Mouse (Mus musculus) retina, adult 2 months (tissue): Measurements from ENCODE around the gene Arpc3.
"Not testable (repeated sequence)": the region's sequence is repeated elsewhere in the genome, so short reads cannot be mapped to it uniquely, and the experiment has no call there.

Source experiments
- DNase-seq: peaks from one replicate; pipeline ENCODE4 v3.0.0-alpha.2; 2012; ENCODE audit warnings: low read depth, low spot score

Gene Arpc3

DNA sequence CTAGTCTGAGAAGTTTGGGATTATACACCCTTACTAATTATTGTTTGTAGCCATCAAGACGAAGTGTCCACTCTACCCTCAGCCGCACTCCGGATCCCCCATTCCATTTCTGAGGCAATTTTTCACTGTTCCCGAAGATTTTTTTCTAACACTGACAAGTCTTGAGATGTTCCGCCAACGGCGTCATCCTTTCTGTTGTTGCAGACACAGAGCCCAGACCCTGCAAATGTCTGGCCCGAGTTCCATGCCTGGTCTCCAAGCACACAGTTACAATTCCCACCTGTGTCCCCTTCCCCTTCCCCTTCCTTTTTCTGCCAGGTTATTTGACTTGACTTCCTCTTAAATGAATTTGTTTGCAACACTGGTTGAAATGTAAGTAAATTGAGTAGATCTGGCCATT is 8.2 kb downstream of the Arpc3 start:
- DNase-seq: no peak

DNA sequence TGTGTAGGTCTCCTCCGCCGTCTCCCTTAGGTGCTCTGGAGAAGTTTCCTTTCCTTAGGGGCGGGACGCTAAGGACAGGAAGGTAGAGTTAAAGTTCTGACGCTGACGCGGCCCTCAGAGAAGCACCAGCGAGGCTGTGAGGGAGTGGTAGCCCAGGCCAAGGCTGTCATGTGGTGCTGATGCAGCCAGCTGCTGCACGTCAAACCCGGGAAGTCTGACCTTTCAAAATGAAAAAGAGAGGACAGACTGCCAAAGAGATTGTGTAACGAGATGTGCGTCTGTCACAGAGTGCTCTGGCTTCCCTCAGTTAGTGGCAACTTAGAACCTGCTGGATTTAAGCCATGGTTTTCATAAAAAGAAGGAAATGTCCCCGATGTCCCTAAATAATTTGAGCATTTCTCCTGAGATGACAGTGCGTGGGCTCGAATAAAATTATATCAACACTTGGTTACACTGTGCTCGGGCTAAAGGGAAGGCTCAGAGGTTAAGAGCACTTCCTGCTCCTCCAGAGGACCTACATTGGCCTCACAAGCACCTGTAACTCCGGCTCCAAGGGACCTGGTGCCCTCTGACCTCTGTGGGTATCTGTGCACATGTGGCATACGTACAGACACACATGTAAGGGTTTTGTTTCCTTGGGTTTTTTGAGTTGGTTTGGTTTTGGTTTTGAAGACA is 9.1 kb downstream of the Arpc3 start:
- DNase-seq: no peak

DNA sequence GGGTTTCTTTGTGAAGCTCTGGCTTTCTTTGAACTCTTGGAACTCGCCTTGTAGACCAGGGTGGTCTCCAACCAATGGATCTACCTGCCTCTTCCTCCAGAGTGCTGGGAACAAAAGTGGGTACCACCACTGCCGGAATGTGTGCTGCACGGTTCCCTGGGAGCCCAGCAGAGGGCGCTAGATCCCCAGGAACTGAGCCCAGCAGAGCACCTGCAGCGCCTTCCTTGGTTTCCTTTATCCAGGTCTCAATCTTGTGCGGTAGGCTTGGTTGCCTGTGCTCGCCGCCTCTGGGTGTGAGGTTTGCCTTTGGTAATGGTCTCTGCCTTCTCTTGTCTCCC is 9.6 kb downstream of the Arpc3 start:
- DNase-seq: no peak

DNA sequence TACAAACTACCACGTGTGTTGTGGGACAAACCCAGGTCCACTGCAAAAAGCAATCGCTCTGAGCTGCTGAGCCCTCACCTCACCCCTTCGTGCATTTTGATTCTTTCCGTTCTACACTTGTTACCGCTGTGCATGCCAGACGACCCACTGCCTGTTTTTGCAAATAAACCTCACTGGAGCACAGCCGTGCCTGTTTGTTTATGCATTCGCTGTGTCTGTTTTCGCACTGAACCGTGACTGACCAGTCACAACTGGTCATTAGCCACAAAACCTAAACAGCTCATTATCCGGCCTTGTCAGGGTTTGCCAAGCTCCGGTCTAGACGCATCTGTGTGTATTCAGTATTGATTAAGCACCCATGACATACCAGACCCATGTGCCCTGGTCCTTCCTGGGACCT is 10.5 kb downstream of the Arpc3 start:
- no peak for DNase-seq

DNA sequence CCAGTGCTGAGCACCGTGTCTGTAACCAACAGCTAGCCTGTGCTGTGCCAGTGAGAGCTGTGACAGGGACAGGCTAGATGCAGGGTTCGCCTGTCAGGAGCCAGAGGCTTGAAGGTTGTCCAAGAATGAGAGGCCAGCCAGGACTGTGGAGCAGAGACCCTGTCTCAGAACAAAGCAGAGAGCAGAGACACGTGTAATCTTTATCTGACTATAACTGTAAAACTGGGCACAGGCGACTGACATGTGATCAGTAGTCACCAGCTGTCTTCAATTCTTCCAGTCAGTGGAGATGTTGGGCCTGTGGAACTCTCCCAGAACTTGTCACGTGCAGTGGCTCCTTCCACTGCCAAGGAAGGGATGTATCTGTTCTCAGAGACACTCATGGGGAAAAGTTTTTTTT is 11.1 kb downstream of the Arpc3 start:
- no peak for DNase-seq

DNA sequence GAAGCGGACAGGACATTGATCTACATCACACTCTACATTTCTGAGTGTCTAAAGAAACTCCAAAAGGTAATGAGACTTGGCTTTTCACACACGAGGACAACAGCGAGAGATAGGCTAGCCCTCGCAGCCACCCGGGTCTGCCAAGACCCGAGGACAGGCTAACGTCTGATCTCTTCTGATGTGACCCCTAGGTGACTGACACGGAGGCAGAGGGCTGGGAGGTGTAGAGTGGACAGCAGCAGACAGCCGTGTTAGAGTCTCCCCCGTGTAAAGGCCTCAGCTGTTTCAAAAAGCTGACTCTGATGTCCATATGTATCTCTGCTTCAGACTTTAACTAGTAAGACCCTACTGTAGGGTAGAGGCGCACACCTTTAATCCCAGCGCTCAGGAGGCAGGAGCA is 11.7 kb downstream of the Arpc3 start:
- no peak for DNase-seq

DNA sequence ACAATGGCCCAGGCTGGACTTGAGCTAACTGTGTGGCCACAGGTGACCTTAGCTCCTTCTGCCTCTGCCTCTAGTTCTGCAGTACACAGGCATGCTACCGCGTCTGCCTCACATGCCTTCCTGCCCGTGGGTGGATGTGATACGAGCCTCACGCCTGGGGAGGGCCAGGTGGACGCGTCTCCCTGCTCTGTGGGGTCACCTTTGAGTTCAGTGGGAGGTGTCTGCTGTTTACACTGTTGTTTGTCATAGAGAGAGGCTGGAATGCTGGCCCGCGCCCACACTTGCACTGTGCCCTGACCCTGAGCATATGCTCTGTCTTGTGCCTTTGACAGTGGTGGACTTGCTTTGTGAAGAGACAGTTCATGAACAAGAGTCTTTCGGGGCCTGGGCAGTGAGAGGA is 13.9 kb downstream of the Arpc3 start:
- DNase-seq: no peak

DNA sequence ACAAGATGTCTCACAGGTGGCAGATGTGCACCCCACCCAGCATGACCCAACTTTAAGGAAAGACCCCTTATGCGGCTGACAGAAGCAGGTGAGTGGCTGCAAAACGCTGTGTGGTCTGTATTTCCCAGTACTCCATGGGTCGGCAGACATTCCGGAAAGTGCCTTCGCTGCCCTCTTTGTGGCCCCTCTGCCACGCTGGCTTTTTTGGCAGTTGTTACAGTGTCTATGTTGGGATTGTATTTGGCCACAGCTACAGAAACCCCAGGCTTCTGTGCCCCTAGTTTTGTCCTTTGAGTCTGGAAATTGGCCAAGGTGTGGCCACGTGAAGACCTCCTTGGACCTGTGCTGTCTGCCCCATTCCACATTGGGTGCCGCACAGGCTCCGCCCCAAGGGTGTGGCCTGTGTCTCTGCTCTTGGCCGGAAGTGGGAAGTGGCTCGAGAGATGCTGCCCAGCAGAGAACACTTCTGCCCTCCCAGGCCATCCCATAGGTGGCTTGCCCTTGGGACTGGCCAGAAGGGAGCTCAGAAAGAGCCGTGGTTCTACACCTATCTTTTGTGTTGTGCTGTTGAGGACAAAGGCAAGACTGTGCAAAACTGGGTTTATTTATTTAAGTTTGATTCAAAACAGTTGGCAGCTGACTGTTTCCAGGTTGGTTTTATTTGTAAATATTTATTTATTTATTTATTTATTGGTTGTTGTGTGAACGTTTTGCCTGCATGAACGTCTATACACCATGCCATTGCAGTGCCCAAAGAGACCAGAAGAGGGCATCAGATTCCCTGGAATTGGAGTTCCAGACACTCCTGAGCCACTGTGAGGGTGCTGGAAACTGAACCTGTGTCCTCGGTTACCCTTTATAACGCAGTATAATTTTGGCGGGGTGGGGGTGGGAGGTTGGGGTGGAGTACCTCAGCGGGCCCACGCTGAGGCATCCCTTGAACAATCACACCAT is 18.3 kb downstream of the Arpc3 start:
- no peak for DNase-seq

DNA sequence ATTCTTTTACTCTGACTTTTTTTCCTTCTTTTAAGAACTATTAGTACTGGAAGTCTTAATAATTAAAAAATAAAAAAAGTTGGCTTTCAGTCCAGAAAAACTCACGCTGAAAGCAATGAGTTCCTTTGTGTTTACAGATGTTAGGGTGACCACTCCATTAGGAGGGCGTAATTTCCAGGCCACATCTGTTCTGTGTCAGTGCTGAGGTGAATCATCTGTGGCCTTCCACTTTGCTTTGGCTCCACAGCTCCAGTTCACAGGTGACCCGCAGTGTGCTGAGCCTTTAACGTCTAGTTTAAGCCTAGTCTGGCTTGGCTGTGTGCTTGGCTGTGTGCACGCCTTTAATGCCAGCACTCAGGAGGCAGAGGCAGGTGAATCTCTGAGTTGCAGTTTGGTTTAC is 20.2 kb downstream of the Arpc3 start:
- DNase-seq: no peak

DNA sequence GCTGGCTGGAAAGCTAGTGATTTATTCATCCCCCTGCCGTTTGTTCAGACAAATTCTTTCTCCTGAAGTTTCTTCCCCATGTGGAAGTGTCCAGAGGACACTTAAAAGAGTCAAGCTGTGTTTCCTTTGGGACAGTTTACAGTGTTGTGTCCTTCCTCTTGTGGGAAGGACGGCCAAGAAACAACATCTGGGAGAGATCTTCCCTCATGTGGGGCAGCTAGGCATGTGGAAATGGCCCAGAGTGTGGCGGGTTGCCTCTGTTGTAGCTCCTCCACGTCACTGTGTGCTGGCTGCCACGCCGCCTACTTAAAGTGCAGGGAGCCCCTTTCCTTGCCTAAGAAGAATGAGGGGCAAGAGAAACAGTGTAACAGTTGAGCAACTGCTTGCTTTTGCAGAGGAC is 21.1 kb downstream of the Arpc3 start:
- DNase-seq: no peak

DNA sequence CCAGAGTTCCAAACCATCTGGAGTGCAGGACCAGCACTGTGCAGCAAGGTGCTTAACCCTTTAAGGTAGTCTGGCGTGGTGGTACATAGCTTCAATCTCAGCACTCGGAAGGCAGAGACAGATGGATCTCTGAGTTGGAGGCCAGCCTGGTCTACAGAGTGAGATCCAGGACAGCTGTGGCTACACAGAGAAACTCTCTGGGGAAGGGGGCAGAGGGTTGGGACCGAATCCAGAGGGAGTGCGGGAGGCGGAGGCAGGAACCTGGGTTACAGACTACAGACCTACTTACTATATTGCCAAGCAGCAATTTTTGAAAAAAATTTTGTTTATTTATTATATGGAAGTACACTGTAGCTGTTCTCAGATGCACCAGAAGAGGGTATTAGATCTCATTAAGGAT is 22.7 kb downstream of the Arpc3 start:
- DNase-seq: no peak

DNA sequence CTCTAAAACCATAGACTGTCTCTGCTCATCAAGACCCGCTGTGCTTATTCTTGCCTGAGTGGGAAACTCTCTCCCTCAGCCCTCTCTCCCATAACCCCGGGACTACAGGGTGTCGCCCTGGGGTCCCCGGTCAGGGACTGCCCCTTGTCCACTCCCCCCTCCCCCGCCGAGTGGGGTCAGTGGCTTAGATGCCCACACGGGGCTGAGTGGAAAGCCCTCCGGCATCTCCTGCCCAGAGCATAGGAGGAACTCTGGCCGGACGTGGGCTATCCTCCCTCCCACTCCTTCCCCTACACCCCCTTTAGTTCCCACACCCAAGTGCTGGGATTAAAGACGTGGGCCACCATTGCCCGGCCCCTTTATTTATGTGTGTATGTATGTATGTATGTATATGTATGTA is 23.8 kb downstream of the Arpc3 start:
- DNase-seq: no peak

DNA sequence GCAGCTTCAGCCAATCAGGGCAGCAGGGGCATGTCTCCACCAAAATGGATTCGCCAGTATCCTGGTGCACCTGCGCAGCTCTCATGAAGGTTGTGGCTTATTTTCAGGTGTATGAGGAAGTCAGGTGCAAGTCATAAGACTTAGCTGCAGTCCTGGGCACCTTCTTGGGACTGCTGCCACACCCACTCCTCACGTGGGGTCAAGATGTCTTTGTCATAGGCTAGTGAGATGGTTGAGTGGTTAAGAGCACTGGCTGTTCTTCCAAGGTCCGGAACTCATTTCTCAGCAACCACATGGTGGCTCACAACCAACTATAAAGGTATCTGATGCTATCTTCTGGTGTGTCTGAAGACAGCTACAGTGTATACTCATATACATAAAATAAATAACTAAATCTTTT is 29.0 kb downstream of the Arpc3 start:
- DNase-seq: not testable (repeated sequence)

DNA sequence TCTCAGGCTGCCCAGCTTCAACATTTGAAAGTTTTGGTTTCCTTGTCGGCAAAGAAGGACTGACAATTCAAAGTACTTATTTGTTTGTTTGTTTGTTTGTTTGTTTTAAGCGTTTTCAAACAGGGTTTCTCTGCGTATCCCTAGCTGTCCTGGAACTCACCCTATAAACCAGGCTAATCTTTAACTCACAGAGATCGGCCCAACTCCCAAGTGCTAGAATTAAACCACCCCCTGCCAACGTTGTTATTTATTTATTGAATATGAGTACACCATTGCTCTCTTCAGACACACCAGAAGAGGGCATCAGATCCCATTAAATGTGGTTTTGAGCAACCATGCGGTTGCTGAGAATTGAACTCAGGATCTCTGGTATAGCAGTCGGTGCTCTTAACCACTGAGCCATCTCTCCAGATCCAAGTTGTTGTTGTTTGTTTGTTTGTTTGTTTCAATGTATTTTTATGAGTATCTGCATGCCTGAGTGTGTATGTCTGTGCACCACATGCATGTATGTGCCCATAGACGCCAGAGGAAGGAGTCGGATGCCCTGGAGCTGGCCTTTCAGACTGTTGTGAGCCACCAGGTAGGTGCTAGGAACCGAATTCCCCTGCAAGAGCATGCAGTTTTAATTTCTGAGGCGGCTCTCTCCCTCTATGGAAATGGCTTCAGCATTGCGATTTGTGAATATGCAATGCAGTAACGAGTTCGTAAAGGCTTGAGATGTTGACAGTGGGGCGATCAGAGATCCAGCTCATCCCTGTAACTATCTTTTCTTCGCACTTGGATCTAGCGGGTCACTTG is 29.8 kb downstream of the Arpc3 start, which contains the start of gene Anapc7:
Gene Anapc7, plus strand, starts transcription at position 423 of the 798 bp plus-strand sequence.
- peak; percentile 9 for DNase-seq

DNA sequence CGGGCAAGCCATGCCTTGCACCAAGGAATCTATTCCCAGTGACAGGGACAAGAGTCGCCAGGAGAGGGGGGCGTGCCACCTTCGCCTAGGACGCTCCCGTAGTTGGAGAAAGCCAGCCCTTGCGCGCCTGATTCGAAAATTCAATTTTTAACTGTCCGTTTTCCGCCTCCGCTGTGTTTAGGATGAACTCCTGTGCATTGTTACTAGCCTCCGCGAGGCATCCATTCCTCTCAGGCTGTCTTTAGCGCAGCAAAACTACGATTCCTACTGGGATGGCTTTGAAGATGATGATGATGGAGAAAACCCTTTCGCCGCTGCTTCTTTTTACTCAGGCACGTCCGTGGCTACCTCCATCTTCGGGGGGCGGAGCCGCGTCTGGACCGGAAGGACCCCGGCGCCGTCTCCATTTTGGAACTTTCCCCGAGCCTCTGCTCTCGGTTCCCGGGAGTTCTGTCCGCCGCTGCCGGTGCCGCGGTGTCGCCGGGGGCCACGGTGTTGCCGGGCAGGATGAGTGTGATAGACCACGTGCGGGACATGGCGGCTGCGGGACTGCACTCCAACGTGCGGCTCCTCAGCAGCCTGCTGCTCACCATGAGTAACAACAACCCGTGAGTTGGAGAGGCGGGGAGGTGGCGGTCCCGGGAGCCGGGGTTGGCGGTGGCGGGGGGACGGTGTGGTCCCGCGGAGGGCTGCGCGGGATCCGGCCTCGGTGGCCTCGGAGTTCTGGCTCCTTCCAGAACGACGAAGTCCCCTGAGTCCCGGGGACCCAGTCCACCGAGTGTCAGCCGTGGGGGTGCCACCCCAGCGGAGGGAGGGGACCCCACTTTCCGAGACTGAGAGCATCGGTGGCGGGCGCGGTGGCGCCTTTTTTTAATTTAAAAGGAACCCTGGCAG is 30.6 kb downstream of the Arpc3 start:
- peak; percentile 76 for DNase-seq

DNA sequence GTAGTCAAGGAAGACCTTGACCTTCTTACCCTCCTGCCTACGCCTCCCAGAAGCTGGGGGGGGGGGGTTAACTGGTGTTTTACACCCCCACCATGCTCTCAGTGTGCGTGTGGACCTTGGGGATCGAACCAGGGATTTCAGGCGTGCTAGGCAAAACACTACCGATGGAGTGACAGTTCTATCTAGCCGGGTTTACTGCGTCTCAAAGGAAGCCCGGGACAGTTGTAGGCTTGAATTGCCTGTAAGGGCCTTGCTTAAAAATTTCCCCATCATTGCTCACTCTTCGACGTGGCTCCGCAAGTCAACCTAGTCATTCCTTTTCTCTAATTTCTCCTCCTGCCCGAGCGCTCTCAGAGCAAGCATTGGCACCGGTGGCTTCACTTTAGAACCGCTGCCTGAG is 31.4 kb downstream of the Arpc3 start:
- no peak for DNase-seq

DNA sequence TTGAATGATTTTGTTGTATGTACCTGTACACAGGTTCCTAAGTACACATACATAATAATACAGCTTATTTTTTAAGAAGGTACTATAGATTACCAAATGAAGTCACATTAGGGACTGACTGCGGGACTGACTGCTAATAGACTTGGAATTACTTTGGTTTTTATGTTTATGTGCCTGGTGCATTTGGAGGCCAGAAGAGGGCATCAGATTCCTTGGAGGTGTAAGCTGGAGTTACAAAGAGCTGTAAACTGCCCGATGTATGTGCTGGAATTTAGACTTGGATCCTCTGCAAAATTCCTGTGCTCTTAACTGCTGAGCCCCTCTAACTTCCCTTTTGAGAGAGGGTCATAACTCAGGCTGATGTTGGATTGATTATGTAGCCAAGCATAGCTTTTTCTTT is 33.9 kb downstream of the Arpc3 start:
- DNase-seq: no peak

DNA sequence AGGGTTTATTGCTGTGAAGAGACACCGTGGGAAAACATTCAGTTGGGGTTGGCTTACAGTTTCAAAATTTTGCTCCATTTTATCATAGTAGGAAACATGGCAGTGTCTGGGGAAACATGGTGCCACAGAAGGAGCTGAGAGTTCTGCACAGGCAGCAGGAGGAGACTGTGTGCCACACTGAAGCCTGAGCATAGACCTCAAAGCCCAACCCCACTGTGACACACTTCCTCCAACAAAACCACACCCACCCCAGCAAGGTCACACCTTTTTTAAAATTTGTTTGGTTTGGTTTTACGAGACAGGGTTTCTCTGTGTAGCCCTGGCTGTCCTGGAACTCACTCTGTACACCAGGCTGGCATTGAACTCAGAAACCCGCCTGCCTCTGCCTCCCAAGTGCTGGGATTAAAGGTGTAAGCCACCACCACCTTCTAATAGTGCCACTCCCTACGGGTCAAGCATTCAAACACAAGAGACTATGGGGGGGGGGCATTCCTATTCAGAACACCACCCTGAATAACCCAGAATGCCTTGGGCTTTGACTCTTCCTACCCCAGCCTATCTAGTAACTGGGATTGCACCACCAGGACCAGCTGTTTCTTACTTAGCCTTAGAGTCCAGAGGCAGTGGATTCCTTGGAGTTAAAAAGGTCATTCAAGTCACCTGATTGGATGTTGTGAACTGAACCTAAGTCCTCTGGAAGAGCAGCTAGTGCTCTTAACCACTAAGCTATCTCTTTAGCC is 38.5 kb downstream of the Arpc3 start:
- no peak for DNase-seq

DNA sequence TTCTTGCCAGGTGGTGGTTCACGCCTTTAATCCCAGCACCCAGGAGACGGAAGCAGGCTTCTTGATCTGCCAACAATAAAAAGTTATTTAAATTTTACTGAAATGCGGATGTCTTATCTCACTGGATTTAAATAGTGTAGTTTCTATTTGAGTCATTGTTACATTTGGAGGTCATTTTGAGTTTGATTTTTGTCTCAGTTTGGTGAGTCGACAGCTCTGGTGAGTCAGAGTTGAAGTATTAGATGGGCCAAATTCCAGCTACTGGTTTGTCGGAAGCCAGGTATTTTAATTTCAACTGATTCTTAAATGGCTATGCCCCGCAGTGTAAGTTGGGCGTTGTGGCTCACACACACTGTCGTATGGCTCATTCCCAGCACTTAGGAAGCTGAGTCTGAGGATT is 39.5 kb downstream of the Arpc3 start:
- no peak for DNase-seq

DNA sequence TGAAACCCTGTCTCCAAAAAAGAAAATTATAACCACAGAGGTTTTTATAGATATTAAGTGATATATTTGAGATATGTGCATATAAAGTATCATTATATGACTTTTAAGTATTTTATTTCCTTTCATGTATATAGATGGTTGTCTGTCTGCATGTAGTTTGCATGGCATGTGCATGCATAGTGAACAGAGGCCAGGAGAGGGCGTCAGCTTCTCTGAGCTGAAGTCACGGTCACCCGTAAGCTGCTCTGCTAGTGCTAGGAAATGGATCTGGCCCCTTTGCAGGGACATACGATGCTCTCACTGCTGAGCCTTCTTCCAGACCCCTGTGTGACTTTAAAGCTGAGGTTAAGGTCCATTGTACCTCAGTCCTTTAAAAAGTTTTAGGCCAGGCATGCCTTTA is 42.9 kb downstream of the Arpc3 start:
- no peak for DNase-seq
